Mouse (Mus musculus) cortical plate, adult 2 months (tissue): Measurements from ENCODE around the gene Ovgp1. TPM values are rescaled to one million over a fixed set of nuclear protein-coding genes. Genes with fewer than 3 reads are reported as not detected.
A peak's percentile ranks its signal among the peaks of the same experiment; 100 is the strongest.
"Not testable (repeated sequence)": the region's sequence is repeated elsewhere in the genome, so short reads cannot be mapped to it uniquely, and the experiment has no call there.

Experiments
- H3K27ac ChIP-seq: fragments of 200-500 bp; 2 replicates; pipeline ENCODE4 v1.5.1; 2012; ENCODE audit warnings: low read length, control low read depth, inconsistent platforms; ENCODE audit not compliant: insufficient read depth
- H3K4me1 ChIP-seq: fragments of 200-500 bp; 2 replicates; pipeline ENCODE4 v1.6.1; 2011; ENCODE audit warnings: low read length; ENCODE audit not compliant: control insufficient read depth, insufficient read depth
- H3K4me3 ChIP-seq: fragments of 200-500 bp; 2 replicates; pipeline ENCODE4 v1.5.1; 2011; ENCODE audit warnings: mild to moderate bottlenecking, low read length, control low read depth; ENCODE audit not compliant: insufficient read depth
- CTCF ChIP-seq: fragments of 200-500 bp; IDR thresholded peaks from 2 replicates; pipeline ENCODE4 v1.5.1; 2011; ENCODE audit warnings: mild to moderate bottlenecking, control low read depth, low read length; ENCODE audit not compliant: insufficient read depth; ENCODE audit errors: extremely low read depth
- POLR2A ChIP-seq: fragments of 200-500 bp; IDR thresholded peaks from 2 replicates; pipeline ENCODE4 v1.6.1; 2011; ENCODE audit warnings: mild to moderate bottlenecking, low read length, control low read depth; ENCODE audit not compliant: insufficient read depth; ENCODE audit errors: extremely low read depth
- polyA plus RNA-seq: library from polyadenylated mRNA; depleted of rRNA; stranded (reverse); fragments of >200 nt; gene quantifications from 2 replicates; pipeline ENCODE4 v1.2.3, GENCODE M21; 2012; rRNA removed

Gene Ovgp1
- polyA plus RNA-seq, 1 experiment: 9.1 TPM

DNA sequence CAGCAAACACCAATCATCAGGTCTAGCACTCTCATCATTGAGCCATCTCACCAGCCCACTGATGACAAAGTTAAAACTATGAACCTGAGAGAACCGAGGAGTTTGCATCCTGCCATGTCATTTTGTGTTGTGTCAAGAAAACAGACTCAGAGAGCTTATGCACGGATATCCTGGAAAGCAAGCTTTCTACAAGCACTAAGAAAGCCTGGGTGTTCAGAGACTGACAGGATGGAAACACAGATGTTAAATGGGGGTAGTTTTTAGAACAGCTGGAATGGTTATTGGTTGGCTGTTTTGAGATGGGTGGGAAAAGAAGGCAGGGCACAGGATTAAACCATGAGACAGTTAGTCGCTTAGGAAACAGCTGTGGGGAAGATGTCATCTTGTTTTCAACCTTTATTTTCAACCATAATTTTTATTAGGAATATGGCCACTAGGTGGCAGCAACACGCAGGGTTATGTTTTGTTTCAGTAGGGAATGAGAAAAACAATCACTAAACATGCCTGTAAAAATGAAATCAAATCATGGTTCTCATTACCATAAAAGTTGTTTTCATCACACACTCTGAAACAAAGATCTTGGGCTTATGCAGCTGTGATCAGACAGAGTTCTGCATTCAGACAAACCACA is 18.3 kb downstream of the Ovgp1 start:
- H3K27ac ChIP-seq: no peak overlapping the region
- no peaks in the 10 kb centered on the region for H3K4me1 ChIP-seq
- H3K4me3 ChIP-seq: no peak overlapping the region
- TF ChIP-seq CTCF (peak; percentile 13; the same call in 1 of the 2 replicates), POLR2A (no peak)

DNA sequence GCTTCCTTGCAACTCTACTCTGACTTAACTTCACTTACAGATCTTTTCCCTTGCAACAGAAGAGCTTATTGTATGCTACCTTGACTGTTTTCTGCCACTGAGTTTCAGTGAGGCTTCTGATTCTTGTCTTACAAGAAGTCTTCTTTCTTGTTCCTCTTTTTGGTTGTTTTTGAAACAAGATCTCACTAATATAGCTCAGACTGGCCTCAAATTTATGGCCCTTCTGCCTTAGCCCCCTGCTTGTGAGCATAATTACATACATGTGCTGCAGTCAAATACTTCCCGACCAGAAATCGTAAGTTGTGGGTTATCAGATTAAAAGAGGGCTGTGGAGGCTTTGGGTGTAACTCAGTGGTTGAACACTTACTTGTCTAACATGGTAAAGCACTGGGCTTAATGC is 21.2 kb downstream of the Ovgp1 start:
- no peak overlapping the region for H3K4me3 ChIP-seq
- TF ChIP-seq CTCF (no peak), POLR2A (no peak)
- no peaks in the 10 kb centered on the region for H3K4me1 ChIP-seq
- no peak overlapping the region for H3K27ac ChIP-seq

DNA sequence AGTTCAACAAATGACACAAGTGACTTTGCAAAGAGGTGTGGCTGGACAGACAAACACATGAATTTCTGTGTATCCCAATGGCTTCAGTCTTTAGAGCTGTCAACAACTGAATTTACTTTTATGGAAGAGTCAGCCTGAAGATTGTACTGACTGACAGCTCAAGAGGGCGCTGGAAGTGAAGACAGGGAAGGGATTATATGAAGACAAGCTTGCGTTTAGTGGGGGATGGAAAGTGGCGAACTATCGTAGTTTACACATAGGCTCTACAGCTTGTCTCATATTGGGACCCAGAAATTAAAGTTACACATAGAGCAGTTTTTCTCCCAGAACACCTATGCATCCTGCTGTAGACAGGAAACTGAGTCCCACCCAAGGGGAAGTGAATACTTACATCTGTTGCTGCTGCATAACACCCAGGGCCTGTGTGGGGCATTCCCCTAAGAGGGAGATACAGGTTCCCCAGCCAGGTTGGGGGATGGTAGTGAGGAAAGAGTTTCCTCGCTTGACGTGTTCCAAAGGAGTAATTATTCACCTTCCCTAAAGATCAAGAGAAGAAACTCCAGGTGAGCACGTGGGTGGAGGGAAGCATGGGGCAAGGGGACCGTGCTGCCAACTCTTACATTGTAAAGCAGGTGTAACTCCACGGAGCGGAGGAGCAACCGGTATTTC is 27.3 kb downstream of the Ovgp1 start:
- Histone ChIP-seq H3K27ac (no peak overlapping the region), H3K4me1 (no peaks in the 10 kb centered on the region), H3K4me3 (peak overlapping the region; percentile 21)
- TF ChIP-seq POLR2A (no peak), CTCF (no peak)

- no peak overlapping the region for H3K27ac ChIP-seq
- TF ChIP-seq CTCF: no peak
- no peak for TF ChIP-seq POLR2A
- no peaks in the 10 kb centered on the region for H3K4me1 ChIP-seq
- H3K4me3 ChIP-seq: peak overlapping the region; percentile 21
Measured at GRCm38 (mm10) chr3:106001416-106002370, 28.2 kb downstream of the Ovgp1 start.

DNA sequence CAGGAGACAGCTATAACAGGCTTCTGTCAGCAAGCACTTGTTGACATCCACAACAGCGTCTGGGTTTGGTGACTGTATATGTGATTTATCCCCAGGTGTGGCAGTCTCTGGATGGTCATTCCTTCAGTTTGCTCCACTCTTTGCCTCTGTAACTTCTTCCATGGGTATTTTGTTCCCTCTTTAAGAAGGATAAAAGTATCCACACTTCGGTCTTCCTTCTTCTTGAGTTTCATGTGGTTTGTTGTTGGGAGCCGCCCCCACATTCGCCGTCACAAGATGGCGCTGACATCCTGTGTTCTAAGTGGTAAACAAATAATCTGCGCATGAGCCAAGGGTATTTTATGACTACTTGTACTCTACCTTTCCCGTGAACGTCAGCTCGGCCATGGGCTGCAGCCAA is 29.8 kb downstream of the Ovgp1 start:
- H3K4me3 ChIP-seq, H3K27ac ChIP-seq, H3K4me1 ChIP-seq: not testable (repeated sequence)

DNA sequence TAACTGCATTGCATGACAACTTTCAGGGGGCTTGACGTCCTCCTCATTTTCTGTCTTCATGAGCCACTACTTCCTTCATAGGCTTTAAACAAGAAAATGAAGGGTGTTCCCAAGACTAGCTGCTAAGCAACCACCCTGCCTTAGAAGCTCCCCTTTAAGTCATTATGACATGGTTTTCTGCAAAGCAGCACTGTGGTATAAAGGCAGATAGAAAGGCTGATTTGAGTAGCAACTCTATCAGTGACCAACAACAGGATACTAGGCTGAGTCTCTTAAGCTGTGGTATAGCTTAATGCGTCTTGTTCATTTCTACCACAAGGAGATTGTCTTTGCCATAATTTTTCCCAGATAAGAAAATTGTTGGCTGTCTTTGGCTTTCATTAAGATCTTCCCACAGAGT is 41.0 kb downstream of the Ovgp1 start, which contains the start of gene Pifo:
Gene Pifo, minus strand, starts transcription at position 101 of the 400 bp plus-strand sequence.
- no peak within 1 kb of the TSS for H3K27ac ChIP-seq
- H3K4me1 ChIP-seq: no peaks in the 10 kb centered on the region
- H3K4me3 ChIP-seq: no peak within 1 kb of the TSS
- TF ChIP-seq CTCF (no peak), POLR2A (no peak)

DNA sequence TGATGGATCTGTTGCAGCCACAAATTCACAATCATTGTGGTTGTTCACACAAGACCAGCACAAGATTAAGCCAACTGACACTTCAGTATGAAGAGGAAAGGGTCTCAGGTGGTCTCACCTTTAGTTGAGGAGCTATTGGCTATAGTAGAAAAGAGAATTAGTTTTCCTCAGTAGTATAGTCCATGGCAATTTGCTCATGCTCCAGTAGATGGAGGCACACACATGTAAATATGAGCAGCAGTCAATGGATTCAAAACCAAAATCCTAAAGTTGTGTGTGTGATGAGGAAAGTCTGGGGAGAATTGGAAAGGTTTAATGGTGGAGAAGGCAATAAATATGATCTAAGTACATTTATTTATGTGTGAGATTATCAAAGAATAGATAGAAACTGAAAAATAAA is 48.3 kb downstream of the Ovgp1 start:
- Histone ChIP-seq H3K27ac (no peak overlapping the region), H3K4me1 (no peaks in the 10 kb centered on the region), H3K4me3 (no peak overlapping the region)
- no peak for TF ChIP-seq POLR2A
- peak; percentile 29; the same call in 1 of the 2 replicates for TF ChIP-seq CTCF

DNA sequence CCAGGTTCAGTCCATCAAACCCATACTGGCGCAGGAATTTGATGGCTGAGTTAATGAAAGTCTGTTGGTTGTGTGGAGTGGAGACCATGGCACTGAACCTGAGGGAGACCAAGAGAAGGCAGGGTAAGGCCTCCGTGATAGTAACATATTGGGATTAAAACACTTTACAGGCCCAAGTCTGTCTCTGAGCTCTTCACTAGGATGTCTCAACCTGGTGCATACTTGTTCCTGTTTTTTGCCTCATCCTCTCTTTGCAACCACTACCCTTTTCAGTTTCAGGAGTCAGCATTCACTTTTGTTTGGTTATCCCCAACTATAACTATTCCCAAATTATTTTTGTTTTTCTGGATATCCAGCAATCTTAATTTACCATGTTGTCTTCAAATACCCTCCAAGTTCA is 50.6 kb downstream of the Ovgp1 start:
- TF ChIP-seq CTCF: no peak
- TF ChIP-seq POLR2A: no peak
- H3K4me3 ChIP-seq: no peak overlapping the region
- H3K27ac ChIP-seq: no peak overlapping the region
- H3K4me1 ChIP-seq: no peaks in the 10 kb centered on the region

- H3K4me1 ChIP-seq: no peaks in the 10 kb centered on the region
- TF ChIP-seq CTCF: no peak
- TF ChIP-seq POLR2A: no peak
Measured at GRCm38 (mm10) chr3:106032781-106033180, 59.3 kb downstream of the Ovgp1 start, which contains the start of gene Chil5. Gene Chil5, minus strand, starts transcription at chr3:106032814.

More at GRCm38 (mm10) chr3:106032781-106033180, 59.3 kb downstream of the Ovgp1 start, which contains the start of gene Chil5:
- no peak within 1 kb of the TSS for H3K27ac ChIP-seq
- no peak within 1 kb of the TSS for H3K4me3 ChIP-seq

Other genes starting within 250 kb of the Ovgp1 start
- gene Rap1a, start 172.4 kb upstream of the Ovgp1 start, polyA plus RNA-seq: 50.0 and 51.0 TPM in 2 replicates
- gene Adora3, start 102.9 kb upstream of the Ovgp1 start, polyA plus RNA-seq: 1.5 and 2.0 TPM in 2 replicates
- gene Tmigd3, start 102.8 kb upstream of the Ovgp1 start, polyA plus RNA-seq: 0.15 TPM in 1 of 2 replicates, not detected in the other
- 1.8 and 2.0 TPM in 2 replicates for gene I830077J02Rik, start 41.0 kb upstream of the Ovgp1 start, polyA plus RNA-seq
- 43.1 and 47.0 TPM in 2 replicates for gene Wdr77, start 14.3 kb upstream of the Ovgp1 start, polyA plus RNA-seq
- 303 and 309 TPM in 2 replicates for gene Atp5f1, start 13.6 kb upstream of the Ovgp1 start, polyA plus RNA-seq
- 0.38 and 1.5 TPM in 2 replicates for gene Pifo, start 40.9 kb downstream of the Ovgp1 start, polyA plus RNA-seq
- gene Chil5, start 59.1 kb downstream of the Ovgp1 start, polyA plus RNA-seq: 0.19 TPM in 2 replicates
- 2.8 and 3.6 TPM in 2 replicates for gene Chia1, start 139.5 kb downstream of the Ovgp1 start, polyA plus RNA-seq
- 0.09 and 0.21 TPM in 2 replicates for gene Chil3, start 193.9 kb downstream of the Ovgp1 start, polyA plus RNA-seq
- not detected in 2 replicates for gene Chil4, start 245.8 kb downstream of the Ovgp1 start, polyA plus RNA-seq